Mouse (Mus musculus) midbrain, embryonic 16.5 days (tissue): ENCODE measurements at regions not wholly inside any gene's neighbourhood (a gene's known extent, or its start where the extent isn't known, plus 50 kb on each side); places are given as distances from the start of the nearest gene placed in this dataset.
A peak's percentile ranks its signal among the peaks of the same experiment; 100 is the strongest.

ENCODE experiments used
- ATAC-seq: fragments of 200-750 bp; cut with Nextera tagmentation; 2 replicates; pipeline ENCODE4 v1.8.0; 2017; ENCODE audit warnings: moderate TSS enrichment
- H3K27ac ChIP-seq: fragments of 300-500 bp; sonication (generic); 2 replicates; pipeline ENCODE4 v1.5.1; 2014; ENCODE audit warnings: mild to moderate bottlenecking, low read length, mixed read lengths
- H3K27me3 ChIP-seq: fragments of 300-500 bp; sonication (generic); 2 replicates; pipeline ENCODE4 v1.6.1; 2014; ENCODE audit warnings: low read depth, low read length, mixed read lengths; ENCODE audit not compliant: control insufficient read depth, insufficient read depth
- H3K36me3 ChIP-seq: fragments of 300-500 bp; sonication (generic); 2 replicates; pipeline ENCODE4 v1.6.1; 2014; ENCODE audit warnings: mild to moderate bottlenecking, low read length, moderate library complexity, mixed read lengths; ENCODE audit not compliant: control insufficient read depth, insufficient read depth
- H3K4me1 ChIP-seq: fragments of 300-500 bp; sonication (generic); 2 replicates; pipeline ENCODE4 v1.6.1; 2014; ENCODE audit warnings: mild to moderate bottlenecking, low read length, mixed read lengths; ENCODE audit not compliant: control insufficient read depth, insufficient read depth
- H3K4me2 ChIP-seq: fragments of 300-500 bp; sonication (generic); 2 replicates; pipeline ENCODE4 v1.6.1; 2014; ENCODE audit warnings: mild to moderate bottlenecking, low read length, mixed read lengths
- H3K4me3 ChIP-seq: fragments of 300-500 bp; sonication (generic); 2 replicates; pipeline ENCODE4 v1.5.1; 2014; ENCODE audit warnings: low read depth, mild to moderate bottlenecking, low read length, moderate library complexity, mixed read lengths
- H3K9ac ChIP-seq: fragments of 300-500 bp; sonication (generic); 2 replicates; pipeline ENCODE4 v1.6.1; 2014; ENCODE audit warnings: low read depth, low read length, mixed read lengths
- H3K9me3 ChIP-seq: fragments of 300-500 bp; sonication (generic); replicated peaks from 2 replicates; pipeline ENCODE4 v1.6.1; 2014; ENCODE audit warnings: mild to moderate bottlenecking, low read length, mixed read lengths; ENCODE audit not compliant: control insufficient read depth, poor library complexity, severe bottlenecking
- WGBS: fragments of 180-500 bp; shearing (Covaris S2); extraction: QIAGEN DNeasy Blood & Tissue Kit; methylation state at CpG from one replicate; pipeline ENCODE4 v1.1.7; 2014; 5-methylcytosine and 5-hydroxymethylcytosine counted together

GRCm38 (mm10) chr1:4570730-4571129 is 237.0 kb upstream of the Gm37988 start:
- peaks cover 6% of the 10 kb centered on the region; the same call in 1 of the 2 replicates for H3K4me1 ChIP-seq
- ATAC-seq, result no peak
- H3K9ac ChIP-seq, result no peak overlapping the region
- H3K4me3 ChIP-seq, result no peak overlapping the region
- H3K27ac ChIP-seq, result no peak overlapping the region
- no peaks in the 10 kb centered on the region for H3K9me3 ChIP-seq
- H3K27me3 ChIP-seq, result no peaks in the 10 kb centered on the region
- H3K4me2 ChIP-seq, result no peak overlapping the region
- H3K36me3 ChIP-seq, result no peaks in the 10 kb centered on the region
- WGBS, result 95% methylated on average over 4 of the region's 4 CpGs

- Histone ChIP-seq H3K4me2 (peak overlapping the region; percentile 77), H3K4me3 (peak overlapping the region; percentile 54), H3K4me1 (peaks cover 6% of the 10 kb centered on the region; the same call in 1 of the 2 replicates), H3K9me3 (no peaks in the 10 kb centered on the region), H3K36me3 (no peaks in the 10 kb centered on the region), H3K9ac (peak overlapping the region; percentile 95), H3K27me3 (no peaks in the 10 kb centered on the region), H3K27ac (peak overlapping the region; percentile 93)
- peak; percentile 96 for ATAC-seq
- WGBS, result 1% methylated on average over 48 of the region's 58 CpGs
Observed at GRCm38 (mm10) chr1:4571299-4572202, 236.1 kb upstream of the Gm37988 start.

- Histone ChIP-seq H3K9me3 (no peaks in the 10 kb centered on the region), H3K27ac (peak overlapping the region; percentile 93), H3K4me3 (peak overlapping the region; percentile 54), H3K4me2 (peak overlapping the region; percentile 77), H3K27me3 (no peaks in the 10 kb centered on the region), H3K9ac (peak overlapping the region; percentile 95), H3K36me3 (no peaks in the 10 kb centered on the region), H3K4me1 (peaks cover 6% of the 10 kb centered on the region; the same call in 1 of the 2 replicates)
- ATAC-seq, result no peak
- WGBS, result 18% methylated on average over 3 of the region's 3 CpGs
Observed at GRCm38 (mm10) chr1:4572311-4572710, 235.4 kb upstream of the Gm37988 start.

GRCm38 (mm10) chr1:4574101-4574500 is 233.6 kb upstream of the Gm37988 start:
- H3K9ac ChIP-seq, result no peak overlapping the region
- no peak overlapping the region for H3K4me3 ChIP-seq
- no peak for ATAC-seq
- no peaks in the 10 kb centered on the region for H3K27me3 ChIP-seq
- peaks cover 6% of the 10 kb centered on the region; the same call in 1 of the 2 replicates for H3K4me1 ChIP-seq
- 62% methylated on average over 1 of the region's 1 CpGs for WGBS
- no peaks in the 10 kb centered on the region for H3K36me3 ChIP-seq
- no peaks in the 10 kb centered on the region for H3K9me3 ChIP-seq
- no peak overlapping the region for H3K4me2 ChIP-seq
- no peak overlapping the region for H3K27ac ChIP-seq

GRCm38 (mm10) chr1:4576957-4577356 is 230.7 kb upstream of the Gm37988 start:
- no peak for ATAC-seq
- Histone ChIP-seq H3K4me2 (no peak overlapping the region), H3K4me3 (no peak overlapping the region), H3K9me3 (no peaks in the 10 kb centered on the region), H3K4me1 (peaks cover 3% of the 10 kb centered on the region; the same call in 1 of the 2 replicates), H3K27me3 (no peaks in the 10 kb centered on the region), H3K36me3 (no peaks in the 10 kb centered on the region), H3K27ac (no peak overlapping the region), H3K9ac (no peak overlapping the region)
- WGBS, result 74% methylated on average over 1 of the region's 1 CpGs

- Histone ChIP-seq H3K4me2 (no peak overlapping the region), H3K9me3 (no peaks in the 10 kb centered on the region), H3K4me3 (no peak overlapping the region), H3K27me3 (no peaks in the 10 kb centered on the region), H3K36me3 (no peaks in the 10 kb centered on the region), H3K9ac (no peak overlapping the region), H3K4me1 (no peaks in the 10 kb centered on the region), H3K27ac (no peak overlapping the region)
- ATAC-seq, result no peak
Observed at GRCm38 (mm10) chr1:4582534-4582933, 225.2 kb upstream of the Gm37988 start.

GRCm38 (mm10) chr1:4597856-4598255 is 209.8 kb upstream of the Gm37988 start:
- H3K27ac ChIP-seq, result no peak overlapping the region
- H3K4me2 ChIP-seq, result no peak overlapping the region
- 82% methylated on average over 3 of the region's 3 CpGs for WGBS
- H3K36me3 ChIP-seq, result no peaks in the 10 kb centered on the region
- H3K4me3 ChIP-seq, result no peak overlapping the region
- no peak for ATAC-seq
- H3K9ac ChIP-seq, result no peak overlapping the region
- H3K27me3 ChIP-seq, result no peaks in the 10 kb centered on the region
- no peaks in the 10 kb centered on the region for H3K4me1 ChIP-seq
- no peaks in the 10 kb centered on the region for H3K9me3 ChIP-seq

- Histone ChIP-seq H3K9me3 (no peaks in the 10 kb centered on the region), H3K27me3 (no peaks in the 10 kb centered on the region), H3K4me1 (no peaks in the 10 kb centered on the region), H3K4me2 (no peak overlapping the region), H3K36me3 (no peaks in the 10 kb centered on the region), H3K4me3 (no peak overlapping the region), H3K9ac (no peak overlapping the region), H3K27ac (no peak overlapping the region)
- 58% methylated on average over 3 of the region's 3 CpGs for whole genome bisulfite sequencing
- no peak for ATAC-seq
Observed at GRCm38 (mm10) chr1:4598425-4598824, 209.3 kb upstream of the Gm37988 start.

GRCm38 (mm10) chr1:4602386-4602785 is 205.3 kb upstream of the Gm37988 start:
- WGBS, result 83% methylated on average over 3 of the region's 3 CpGs
- no peak overlapping the region for H3K4me2 ChIP-seq
- no peaks in the 10 kb centered on the region for H3K36me3 ChIP-seq
- no peaks in the 10 kb centered on the region for H3K27me3 ChIP-seq
- no peak overlapping the region for H3K4me3 ChIP-seq
- H3K9me3 ChIP-seq, result no peaks in the 10 kb centered on the region
- no peak overlapping the region for H3K9ac ChIP-seq
- no peak for ATAC-seq
- H3K27ac ChIP-seq, result no peak overlapping the region
- no peaks in the 10 kb centered on the region for H3K4me1 ChIP-seq
